Mouse (Mus musculus) liver, embryonic 14.5 days (tissue): ENCODE measurements at regions not wholly inside any gene's neighbourhood (a gene's known extent, or its start where the extent isn't known, plus 50 kb on each side); places are given as distances from the start of the nearest gene placed in this dataset.

Source experiments
- ATAC-seq: fragments of 200-750 bp; cut with Nextera tagmentation; 2 replicates; pipeline ENCODE4 v1.8.0; 2017; ENCODE audit warnings: moderate number of reproducible peaks, mild to moderate bottlenecking, moderate library complexity; ENCODE audit not compliant: insufficient read depth
- DNase-seq, 3 experiments: peaks; one replicate each; pipeline ENCODE4 v3.0.0-alpha.2; 2012 to 2013; ENCODE audit warnings: low read depth in 3 of 3, low spot score in 3 of 3
- H3K27ac ChIP-seq: fragments of 300-500 bp; sonication (generic); 2 replicates; pipeline ENCODE4 v1.5.1; 2014; ENCODE audit warnings: moderate library complexity, mild to moderate bottlenecking, control low read depth, inconsistent platforms
- H3K27me3 ChIP-seq: fragments of 300-500 bp; sonication (generic); 2 replicates; pipeline ENCODE4 v1.6.1; 2014; ENCODE audit warnings: mild to moderate bottlenecking, low read length, moderate library complexity; ENCODE audit not compliant: control insufficient read depth, insufficient read depth
- H3K36me3 ChIP-seq: fragments of 300-500 bp; sonication (generic); replicated peaks from 2 replicates; pipeline ENCODE4 v1.6.1; 2014; ENCODE audit warnings: low read depth; ENCODE audit not compliant: control insufficient read depth, insufficient read depth
- H3K4me1 ChIP-seq, 2 experiments: fragments of 200-500 bp in 1 of 2; fragments of 300-500 bp in 1 of 2; sonication (generic) in 1 of 2; replicated peaks; 2 replicates each; pipeline ENCODE4 v1.6.1; 2012 to 2014; ENCODE audit warnings: antibody characterized with exemption in 1 of 2, inconsistent platforms in 1 of 2, low read length in 1 of 2; ENCODE audit not compliant: control insufficient read depth in 2 of 2, insufficient read depth in 2 of 2
- H3K4me2 ChIP-seq: fragments of 300-500 bp; sonication (generic); 2 replicates; pipeline ENCODE4 v1.6.1; 2014; ENCODE audit warnings: low read depth, mild to moderate bottlenecking, control low read depth, moderate library complexity
- H3K4me3 ChIP-seq, 2 experiments: fragments of 200-500 bp in 1 of 2; fragments of 300-500 bp in 1 of 2; sonication (generic) in 1 of 2; 2 replicates each; pipeline ENCODE4 v1.5.1; 2012 to 2014; ENCODE audit warnings: low read depth in 2 of 2, low read length in 2 of 2, mild to moderate bottlenecking in 2 of 2, control low read depth in 1 of 2, inconsistent platforms in 1 of 2, moderate library complexity in 1 of 2; ENCODE audit not compliant: insufficient read depth in 1 of 2
- H3K9ac ChIP-seq: fragments of 300-500 bp; sonication (generic); replicated peaks from 2 replicates; pipeline ENCODE4 v1.6.1; 2014; ENCODE audit warnings: mild to moderate bottlenecking, control low read depth, moderate library complexity
- H3K9me3 ChIP-seq: fragments of 300-500 bp; sonication (generic); 2 replicates; pipeline ENCODE4 v1.6.1; 2016; ENCODE audit warnings: low read length, mixed read lengths; ENCODE audit not compliant: control insufficient read depth
- CTCF ChIP-seq: IDR thresholded peaks from 2 replicates; pipeline ENCODE4 v1.5.1; 2016; ENCODE audit warnings: antibody characterized with exemption, low read depth, control low read depth
- EP300 ChIP-seq: IDR thresholded peaks from 2 replicates; pipeline ENCODE4 v1.6.1; 2016; ENCODE audit warnings: antibody characterized with exemption, low read depth
- WGBS: fragments of 180-500 bp; shearing (Covaris S2); extraction: QIAGEN DNeasy Blood & Tissue Kit; methylation state at CpG from one replicate; pipeline ENCODE4 v1.1.7; 2014; ENCODE audit not compliant: insufficient replicate concordance; 5-methylcytosine and 5-hydroxymethylcytosine counted together

DNA sequence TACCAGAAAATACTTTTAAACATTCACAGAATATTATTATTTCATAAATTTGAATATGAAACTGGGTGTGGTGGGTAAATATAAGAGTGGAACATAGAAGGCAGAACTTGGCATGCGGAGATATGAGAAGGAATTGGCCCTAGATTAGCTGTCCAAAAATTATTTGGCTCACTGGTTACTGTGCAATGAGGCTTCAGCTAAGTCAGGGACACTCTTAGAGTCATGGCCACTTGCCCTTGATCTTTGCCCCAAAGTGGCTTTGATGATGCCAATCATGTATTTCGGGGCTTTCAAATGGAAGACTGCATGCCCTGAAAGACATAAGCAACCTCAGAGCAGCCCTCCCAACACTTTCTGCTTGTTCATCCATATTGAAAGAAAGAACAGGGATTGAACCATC, 76.9 kb downstream of the Pxdc1 start:
- WGBS = 60% methylated on average over 2 of the region's 2 CpGs
- no peak overlapping the region for H3K9ac ChIP-seq
- H3K9me3 ChIP-seq = no peaks in the 10 kb centered on the region
- no peak overlapping the region for H3K4me2 ChIP-seq
- H3K4me3 ChIP-seq = no peak overlapping the region
- no peaks in the 10 kb centered on the region for H3K36me3 ChIP-seq
- no peak for TF ChIP-seq CTCF
- TF ChIP-seq EP300 = no peak
- no peaks in the 10 kb centered on the region for H3K4me1 ChIP-seq
- H3K27me3 ChIP-seq = no peaks in the 10 kb centered on the region
- no peak for ATAC-seq
- DNase-seq = no peak
- no peak overlapping the region for H3K27ac ChIP-seq

DNA sequence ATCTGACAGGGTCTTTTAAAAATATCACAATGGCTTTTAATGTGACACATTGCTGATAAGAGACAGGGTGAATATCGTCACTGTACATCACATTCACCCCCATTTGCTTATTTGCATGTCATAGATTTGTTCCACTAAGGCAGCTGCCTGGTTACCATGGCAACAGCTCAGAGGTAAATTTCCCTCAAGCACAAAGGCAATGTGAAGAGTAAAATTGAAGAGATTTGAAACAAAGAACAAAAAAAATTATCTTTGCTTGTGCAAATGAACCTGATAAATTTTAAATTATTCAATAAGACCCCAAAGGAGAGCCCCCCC, 77.3 kb downstream of the Pxdc1 start:
- H3K9me3 ChIP-seq = no peaks in the 10 kb centered on the region
- no peak overlapping the region for H3K4me3 ChIP-seq
- H3K4me2 ChIP-seq = no peak overlapping the region
- no peak overlapping the region for H3K9ac ChIP-seq
- no peaks in the 10 kb centered on the region for H3K36me3 ChIP-seq
- H3K4me1 ChIP-seq = no peaks in the 10 kb centered on the region
- no peak for DNase-seq
- TF ChIP-seq CTCF (no peak), EP300 (no peak)
- 31% methylated on average over 1 of the region's 1 CpGs for WGBS
- ATAC-seq = no peak
- no peaks in the 10 kb centered on the region for H3K27me3 ChIP-seq
- H3K27ac ChIP-seq = no peak overlapping the region

DNA sequence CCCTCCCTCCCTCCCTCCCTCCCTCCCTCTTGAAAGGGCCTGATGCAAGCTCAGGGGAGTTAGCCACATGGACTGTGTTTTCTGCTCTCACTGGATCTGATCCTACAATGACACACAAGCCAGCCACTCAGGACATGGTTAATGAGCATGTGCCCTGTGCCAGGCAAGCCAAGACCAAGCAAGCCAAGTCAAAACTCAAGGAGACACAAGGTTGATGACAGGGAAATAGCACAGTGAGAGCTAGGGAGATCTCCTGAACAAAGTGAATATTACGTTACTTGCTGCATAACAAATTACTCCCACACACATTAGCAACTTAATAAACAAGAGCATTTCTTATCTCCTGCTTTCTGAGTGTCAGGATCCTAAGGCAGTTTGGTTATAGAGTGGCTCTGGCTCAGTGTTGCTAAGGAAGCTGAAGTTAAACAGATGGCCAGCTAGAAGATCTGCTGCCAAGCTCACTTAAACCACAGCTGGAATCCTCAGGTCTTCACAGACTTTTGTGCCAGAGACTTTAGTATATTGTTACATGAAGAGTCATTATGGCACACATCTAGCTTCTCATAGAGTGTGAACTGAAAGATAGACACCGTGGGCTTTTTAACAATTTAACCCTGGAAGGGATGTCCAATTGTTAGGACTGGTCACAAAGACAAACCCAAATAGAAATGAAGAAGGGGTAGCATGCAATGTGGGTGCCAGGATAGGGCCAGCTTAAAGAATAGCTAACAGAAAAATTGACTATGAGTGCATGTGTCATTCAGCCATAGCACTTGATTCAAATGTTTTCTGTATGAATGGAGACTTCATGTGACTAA, 77.9 kb downstream of the Pxdc1 start:
- Histone ChIP-seq H3K4me1 (no peaks in the 10 kb centered on the region), H3K9me3 (no peaks in the 10 kb centered on the region), H3K36me3 (no peaks in the 10 kb centered on the region), H3K4me3 (no peak overlapping the region), H3K27me3 (no peaks in the 10 kb centered on the region), H3K9ac (no peak overlapping the region), H3K27ac (no peak overlapping the region), H3K4me2 (no peak overlapping the region)
- no peak for DNase-seq
- 49% methylated on average over 2 of the region's 2 CpGs for WGBS
- no peak for TF ChIP-seq EP300
- no peak for TF ChIP-seq CTCF
- ATAC-seq = no peak

DNA sequence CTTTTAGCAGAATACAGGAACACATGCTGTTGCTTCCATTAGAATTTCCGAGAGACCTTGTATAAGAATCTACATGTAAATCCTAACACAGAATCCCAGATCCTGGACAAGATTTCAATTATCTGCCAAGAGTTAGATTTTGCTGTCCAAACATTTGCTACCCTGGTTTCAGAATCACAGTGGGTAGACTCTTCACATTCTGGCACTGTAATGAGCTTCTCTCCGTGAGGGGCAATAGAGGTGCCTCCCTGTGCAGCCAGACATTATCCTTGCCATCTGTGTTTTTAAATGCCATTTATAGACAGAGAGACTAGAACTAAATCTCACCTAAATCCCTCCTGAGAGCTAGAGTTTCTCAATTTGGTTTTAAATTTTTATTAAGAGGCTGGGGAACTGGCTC, 84.0 kb downstream of the Pxdc1 start:
- Histone ChIP-seq H3K4me3 (no peak overlapping the region), H3K9ac (no peak overlapping the region), H3K27me3 (no peaks in the 10 kb centered on the region), H3K4me1 (no peaks in the 10 kb centered on the region), H3K36me3 (no peaks in the 10 kb centered on the region), H3K9me3 (no peaks in the 10 kb centered on the region), H3K27ac (no peak overlapping the region), H3K4me2 (no peak overlapping the region)
- ATAC-seq (no peak), DNase-seq (no peak)
- TF ChIP-seq CTCF = no peak
- TF ChIP-seq EP300 = no peak
- 58% methylated on average over 2 of the region's 2 CpGs for WGBS

DNA sequence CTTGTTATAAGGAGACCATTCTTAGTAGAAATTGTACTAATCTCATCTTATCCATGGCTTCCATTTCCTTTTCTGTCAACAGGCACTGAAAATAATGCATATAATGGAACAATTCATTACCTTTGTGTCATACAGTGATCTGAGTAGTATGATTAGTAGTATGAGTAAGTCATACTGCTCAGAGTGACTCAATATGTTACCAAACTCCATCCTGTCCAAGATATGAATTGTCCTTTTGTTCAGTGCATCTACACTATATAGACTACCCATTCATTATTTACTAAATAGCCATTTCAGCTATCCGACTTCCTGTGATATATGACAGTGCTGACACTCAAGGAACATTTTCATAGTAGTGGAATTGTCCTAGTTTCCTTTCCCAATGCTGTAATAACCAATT, 86.6 kb downstream of the Pxdc1 start:
- ATAC-seq = no peak
- WGBS = 52% methylated on average over 1 of the region's 1 CpGs

More for the DNA sequence above, 86.6 kb downstream of the Pxdc1 start:
- no peaks in the 10 kb centered on the region for H3K9me3 ChIP-seq
- no peak overlapping the region for H3K27ac ChIP-seq
- H3K4me1 ChIP-seq = no peaks in the 10 kb centered on the region
- no peak for DNase-seq
- no peak overlapping the region for H3K4me3 ChIP-seq
- TF ChIP-seq CTCF = no peak
- TF ChIP-seq EP300 = no peak
- no peaks in the 10 kb centered on the region for H3K27me3 ChIP-seq
- H3K4me2 ChIP-seq = no peak overlapping the region
- no peaks in the 10 kb centered on the region for H3K36me3 ChIP-seq
- no peak overlapping the region for H3K9ac ChIP-seq
